Mouse (Mus musculus) neural tube, embryonic 13.5 days (tissue): ENCODE data around the gene Sema4b. TPM values are rescaled to one million over a fixed set of nuclear protein-coding genes. Genes with fewer than 3 reads are reported as not detected.
A peak's percentile ranks its signal among the peaks of the same experiment; 100 is the strongest.

ENCODE experiments used
- ATAC-seq: fragments of 200-750 bp; cut with Nextera tagmentation; 2 replicates; pipeline ENCODE4 v1.8.0; 2017; ENCODE audit warnings: low read depth, mild to moderate bottlenecking, moderate TSS enrichment, moderate library complexity
- H3K27ac ChIP-seq: fragments of 300-500 bp; sonication (generic); replicated peaks from 2 replicates; pipeline ENCODE4 v1.5.1; 2015; ENCODE audit warnings: moderate library complexity, mild to moderate bottlenecking, inconsistent platforms
- H3K27me3 ChIP-seq: fragments of 300-500 bp; sonication (generic); 2 replicates; pipeline ENCODE4 v1.6.1; 2015; ENCODE audit warnings: mild to moderate bottlenecking, inconsistent platforms
- H3K36me3 ChIP-seq: fragments of 300-500 bp; sonication (generic); 2 replicates; pipeline ENCODE4 v1.6.1; 2015; ENCODE audit warnings: mild to moderate bottlenecking, inconsistent platforms
- H3K4me1 ChIP-seq: fragments of 300-500 bp; sonication (generic); replicated peaks from 2 replicates; pipeline ENCODE4 v1.6.1; 2015; ENCODE audit warnings: inconsistent platforms
- H3K4me2 ChIP-seq: fragments of 300-500 bp; sonication (generic); 2 replicates; pipeline ENCODE4 v1.6.1; 2015; ENCODE audit warnings: inconsistent platforms, mild to moderate bottlenecking, moderate library complexity
- H3K4me3 ChIP-seq: fragments of 300-500 bp; sonication (generic); 2 replicates; pipeline ENCODE4 v1.5.1; 2015; ENCODE audit warnings: mild to moderate bottlenecking, inconsistent platforms
- H3K9ac ChIP-seq: fragments of 300-500 bp; sonication (generic); 2 replicates; pipeline ENCODE4 v1.6.1; 2015; ENCODE audit warnings: moderate library complexity, mild to moderate bottlenecking, inconsistent platforms
- H3K9me3 ChIP-seq: fragments of 300-500 bp; sonication (generic); 2 replicates; pipeline ENCODE4 v1.6.1; 2016; ENCODE audit warnings: inconsistent platforms
- WGBS: fragments of 180-500 bp; shearing (Covaris S2); methylation state at CpG from one replicate; pipeline ENCODE4 v1.1.7; 2015; 5-methylcytosine and 5-hydroxymethylcytosine counted together
- polyA plus RNA-seq: library from polyadenylated mRNA; unstranded; fragments of >200 nt; fragmentation: Nextera tagmentation; extraction: Ambion mirVana; gene quantifications from 2 replicates; pipeline ENCODE4 v1.2.1, GENCODE M21; 2015

Gene Sema4b
- polyA plus RNA-seq, 1 experiment from 2014 or later, result 23.2 TPM

DNA sequence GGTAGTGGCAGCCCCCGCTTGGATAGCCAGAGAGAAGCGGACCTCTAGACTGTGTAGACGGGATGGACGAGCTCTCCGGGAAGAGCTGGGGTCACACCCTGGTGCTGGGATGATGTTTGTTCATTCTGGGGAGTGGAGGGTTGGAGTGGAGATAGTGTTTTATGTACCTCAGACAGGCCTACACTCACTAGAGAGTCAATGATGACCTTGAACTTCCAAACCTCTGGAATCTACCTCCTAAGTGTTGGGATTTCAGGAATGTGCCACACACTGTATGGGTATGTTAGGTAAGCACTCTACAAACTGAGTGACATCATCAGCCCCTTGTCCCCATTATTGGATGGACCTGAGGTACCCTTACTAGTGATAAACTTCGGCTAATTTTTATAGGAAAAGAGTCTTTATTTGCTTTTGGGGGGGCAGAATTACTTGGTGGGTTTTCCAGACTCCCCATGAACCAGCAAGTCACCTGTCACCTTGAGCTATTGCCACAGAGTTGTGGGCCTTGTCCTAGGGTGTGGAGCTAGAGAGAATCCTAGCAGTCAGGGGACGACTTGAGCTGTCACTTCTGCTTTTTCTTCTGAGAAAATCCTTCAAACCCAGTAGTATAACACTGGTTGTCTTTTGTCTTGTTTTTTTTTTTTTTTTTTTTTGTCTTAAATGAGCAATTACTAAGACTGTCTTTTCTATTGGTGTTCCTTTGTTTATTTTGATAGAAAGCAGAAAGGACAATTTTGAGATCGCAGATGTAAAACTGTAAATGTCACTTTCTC, 28.0 kb upstream of the Sema4b start:
- H3K27me3 ChIP-seq, result no peaks in the 10 kb centered on the region
- H3K9ac ChIP-seq, result no peak overlapping the region
- no peak overlapping the region for H3K4me2 ChIP-seq
- WGBS, result 88% methylated on average over 8 of the region's 8 CpGs
- no peaks in the 10 kb centered on the region for H3K9me3 ChIP-seq
- H3K27ac ChIP-seq, result no peak overlapping the region
- peaks cover 3% of the 10 kb centered on the region for H3K4me1 ChIP-seq
- H3K36me3 ChIP-seq, result no peaks in the 10 kb centered on the region
- no peak overlapping the region for H3K4me3 ChIP-seq
- no peak for ATAC-seq

DNA sequence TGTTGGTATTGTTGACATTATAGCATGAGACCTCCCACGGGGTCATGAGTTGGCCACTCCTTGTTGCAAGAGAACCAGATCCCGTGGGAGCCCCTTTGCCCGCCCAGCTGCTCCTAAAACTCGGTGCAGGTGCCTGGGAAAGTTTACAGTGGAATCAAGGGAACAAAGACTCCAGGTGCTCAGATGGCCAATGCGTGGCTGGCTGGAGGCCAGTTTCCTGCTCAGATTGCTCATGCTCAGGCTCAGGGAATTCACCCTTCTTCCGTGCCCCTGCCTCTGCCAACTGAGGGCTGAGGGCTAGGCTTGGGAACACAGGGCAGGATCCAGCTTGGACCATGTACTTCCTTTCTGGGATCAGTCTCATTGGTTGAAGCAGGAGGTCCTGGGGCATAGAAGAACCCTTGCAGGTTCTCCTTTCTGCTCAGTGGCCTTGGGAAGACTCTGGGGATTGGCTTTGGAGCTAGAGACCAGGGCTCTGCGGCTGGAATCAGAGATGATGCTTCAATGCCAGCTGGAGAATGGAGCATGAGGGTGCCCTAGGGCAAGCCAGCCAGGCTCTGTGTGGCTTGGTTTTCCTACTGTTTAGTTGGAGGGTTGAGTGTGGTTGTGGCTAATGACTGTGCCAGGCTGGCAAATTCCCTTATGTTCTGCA, 26.2 kb upstream of the Sema4b start:
- ATAC-seq, result no peak
- H3K9me3 ChIP-seq, result no peaks in the 10 kb centered on the region
- no peak overlapping the region for H3K4me3 ChIP-seq
- no peak overlapping the region for H3K9ac ChIP-seq
- 68% methylated on average over 7 of the region's 7 CpGs for WGBS
- no peaks in the 10 kb centered on the region for H3K36me3 ChIP-seq
- no peak overlapping the region for H3K27ac ChIP-seq
- H3K27me3 ChIP-seq, result no peaks in the 10 kb centered on the region
- no peak overlapping the region for H3K4me2 ChIP-seq
- H3K4me1 ChIP-seq, result peaks cover 3% of the 10 kb centered on the region

DNA sequence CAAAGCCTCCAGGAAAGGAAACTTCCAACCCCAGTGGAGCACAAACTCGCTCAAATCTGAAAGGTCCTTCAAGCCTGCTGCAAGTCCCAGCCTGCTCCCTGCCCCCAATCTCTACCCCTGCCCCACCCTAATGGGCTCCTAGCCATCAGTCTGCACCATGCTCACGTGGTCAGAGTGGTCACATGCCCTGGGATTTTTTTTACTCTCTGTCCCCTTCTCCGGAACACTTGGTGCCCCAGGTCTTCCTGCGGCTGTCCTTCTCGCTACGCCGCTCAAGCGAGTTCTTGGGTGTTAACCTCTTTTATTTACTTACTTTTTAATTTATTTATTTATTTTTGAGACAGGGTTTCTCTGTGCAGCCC, 25.7 kb upstream of the Sema4b start:
- Histone ChIP-seq H3K36me3 (no peaks in the 10 kb centered on the region), H3K27ac (no peak overlapping the region), H3K4me1 (peaks cover 3% of the 10 kb centered on the region), H3K9me3 (no peaks in the 10 kb centered on the region), H3K27me3 (no peaks in the 10 kb centered on the region), H3K4me3 (no peak overlapping the region), H3K9ac (no peak overlapping the region), H3K4me2 (no peak overlapping the region)
- ATAC-seq, result no peak
- WGBS, result 74% methylated on average over 8 of the region's 8 CpGs

DNA sequence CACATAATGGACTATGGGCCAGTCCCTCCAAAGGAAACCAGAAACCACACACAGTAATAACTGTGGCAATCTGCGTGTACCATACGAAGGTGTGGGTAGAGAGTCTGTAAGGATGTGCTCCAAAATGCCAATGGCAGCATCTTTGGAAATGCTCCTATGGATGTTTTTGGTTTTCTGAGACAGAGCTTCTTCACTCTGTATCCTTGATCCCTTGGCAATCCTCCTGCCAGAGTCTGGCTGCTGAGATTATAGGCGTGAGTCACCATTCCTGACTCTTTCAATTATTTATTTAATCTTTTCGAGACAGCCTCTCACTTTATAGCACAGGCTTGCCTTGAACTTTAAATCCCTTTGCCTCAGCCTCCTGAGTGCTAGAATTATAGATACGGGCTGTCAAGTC, 21.2 kb upstream of the Sema4b start:
- no peak for ATAC-seq
- H3K4me3 ChIP-seq, result no peak overlapping the region
- no peak overlapping the region for H3K27ac ChIP-seq
- H3K36me3 ChIP-seq, result no peaks in the 10 kb centered on the region
- H3K4me2 ChIP-seq, result no peak overlapping the region
- no peaks in the 10 kb centered on the region; the same call in 1 of the 2 replicates for H3K4me1 ChIP-seq
- H3K9me3 ChIP-seq, result no peaks in the 10 kb centered on the region
- no peak overlapping the region for H3K9ac ChIP-seq
- WGBS, result 90% methylated on average over 5 of the region's 5 CpGs
- no peaks in the 10 kb centered on the region for H3K27me3 ChIP-seq

DNA sequence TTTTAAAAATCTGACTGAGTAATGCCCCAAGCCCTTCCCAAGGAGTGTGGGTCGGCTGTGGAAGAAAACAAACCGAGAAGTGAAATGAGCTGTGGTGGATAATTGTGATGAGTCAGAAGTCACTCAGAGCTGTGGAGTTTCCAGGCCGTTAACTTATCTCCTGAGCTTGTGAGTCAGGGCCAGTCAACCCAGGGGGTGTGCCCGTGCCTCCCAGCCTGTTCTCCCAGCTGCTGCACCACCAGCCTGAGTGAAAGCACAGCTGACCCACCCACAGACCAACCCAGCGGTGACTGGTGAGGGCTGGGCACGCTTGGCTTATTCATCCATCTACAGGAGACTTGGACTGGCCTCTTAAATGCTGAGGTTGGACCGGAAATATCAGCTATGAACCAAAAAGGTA, 19.9 kb upstream of the Sema4b start:
- ATAC-seq, result no peak
- H3K27me3 ChIP-seq, result no peaks in the 10 kb centered on the region
- H3K4me3 ChIP-seq, result no peak overlapping the region
- peaks cover 9% of the 10 kb centered on the region for H3K4me1 ChIP-seq
- no peak overlapping the region for H3K9ac ChIP-seq
- H3K9me3 ChIP-seq, result no peaks in the 10 kb centered on the region
- no peak overlapping the region for H3K4me2 ChIP-seq
- H3K27ac ChIP-seq, result no peak overlapping the region
- 66% methylated on average over 7 of the region's 7 CpGs for WGBS
- no peaks in the 10 kb centered on the region for H3K36me3 ChIP-seq

DNA sequence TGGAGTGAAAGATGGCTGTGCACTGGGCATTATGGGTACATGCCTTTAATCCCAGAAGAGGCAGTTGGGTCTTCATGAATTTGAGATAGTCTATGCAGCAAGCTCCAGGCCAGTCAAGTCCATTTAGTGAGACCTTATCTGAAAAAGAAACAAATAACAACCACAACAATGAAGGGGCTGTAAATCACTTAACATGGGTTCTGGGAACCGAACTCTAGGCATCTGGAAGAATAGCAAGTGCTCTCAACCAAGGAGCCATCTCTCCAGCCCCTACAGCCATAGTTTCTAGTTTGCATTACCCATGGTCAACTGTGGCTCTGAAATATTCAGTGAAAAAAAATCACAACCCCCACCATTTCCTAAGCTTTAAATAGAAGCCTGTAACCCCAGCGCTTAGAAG, 16.8 kb upstream of the Sema4b start:
- Histone ChIP-seq H3K4me3 (no peak overlapping the region), H3K27me3 (no peaks in the 10 kb centered on the region), H3K36me3 (no peaks in the 10 kb centered on the region), H3K4me1 (peaks cover 13% of the 10 kb centered on the region), H3K9me3 (no peaks in the 10 kb centered on the region), H3K9ac (no peak overlapping the region), H3K27ac (no peak overlapping the region), H3K4me2 (no peak overlapping the region)
- ATAC-seq, result no peak
- WGBS, result 64% methylated on average over 2 of the region's 2 CpGs

DNA sequence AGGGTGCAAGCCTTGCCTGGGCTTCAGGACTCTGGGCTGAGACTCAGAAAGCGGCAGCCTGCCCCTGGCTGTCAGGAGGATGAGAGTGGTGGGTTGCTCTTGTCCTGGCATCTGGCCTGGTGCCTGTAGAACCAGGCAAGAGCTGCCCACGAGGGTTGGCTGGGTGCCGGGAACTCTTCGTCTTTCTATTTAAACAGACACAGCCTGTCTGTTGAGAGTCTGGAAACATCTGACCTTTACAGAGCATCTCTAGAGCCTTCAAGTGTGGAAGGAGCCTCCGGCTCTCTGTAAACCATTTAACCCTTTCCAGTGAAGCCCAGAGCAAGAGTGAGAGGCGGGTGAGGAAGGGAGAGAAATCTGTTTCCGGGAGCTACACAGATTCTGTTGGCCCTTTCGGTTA, 15.3 kb upstream of the Sema4b start:
- Histone ChIP-seq H3K27me3 (no peaks in the 10 kb centered on the region), H3K36me3 (no peaks in the 10 kb centered on the region), H3K9ac (no peak overlapping the region), H3K4me1 (peaks cover 13% of the 10 kb centered on the region), H3K4me2 (no peak overlapping the region), H3K27ac (peak overlapping the region; percentile 65), H3K9me3 (no peaks in the 10 kb centered on the region), H3K4me3 (no peak overlapping the region)
- 46% methylated on average over 8 of the region's 8 CpGs for WGBS
- peak; percentile 76; the same call in 1 of the 2 replicates for ATAC-seq

DNA sequence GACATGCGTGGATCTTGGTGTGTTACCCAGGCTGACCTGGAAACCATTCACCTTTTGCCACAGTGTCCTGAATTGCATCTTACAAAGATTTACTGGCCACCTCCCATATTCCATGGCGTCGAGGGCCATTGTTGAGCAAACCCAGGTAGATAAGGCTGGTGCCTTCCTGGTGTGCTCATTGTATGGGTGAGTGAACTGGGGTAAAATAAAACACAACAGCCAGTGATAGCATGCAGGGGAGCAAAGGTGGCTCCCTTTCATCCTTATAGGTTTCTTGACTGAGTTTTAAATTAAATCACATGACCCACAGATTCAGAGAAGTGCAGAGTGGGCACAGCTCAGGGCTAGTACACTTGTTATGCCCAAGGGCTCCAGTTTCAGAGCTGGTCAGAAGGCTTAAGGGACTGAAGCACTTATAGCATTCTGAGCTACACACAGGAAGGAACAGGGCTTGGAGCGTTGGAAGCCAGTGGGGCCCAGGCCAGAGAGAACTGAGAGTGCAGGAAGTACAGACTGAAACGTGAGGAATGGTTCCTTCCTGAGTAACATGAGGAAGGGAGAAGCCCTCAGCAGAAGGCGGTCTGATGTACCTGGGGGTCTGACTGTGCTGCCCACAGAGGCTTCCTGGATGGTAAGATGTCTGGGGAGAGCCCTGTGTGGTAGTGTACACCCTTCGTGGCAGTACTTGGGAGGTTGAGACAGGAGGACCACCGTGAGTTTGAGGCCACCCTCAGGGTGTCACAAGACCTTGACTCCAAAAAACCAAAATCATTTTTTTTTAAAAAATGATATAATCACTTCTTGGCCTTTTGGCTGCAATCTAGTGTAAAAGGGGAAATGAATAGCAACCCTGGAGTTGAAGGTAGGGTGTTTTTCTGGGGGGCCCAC, 14.3 kb upstream of the Sema4b start:
- Histone ChIP-seq H3K4me1 (peaks cover 13% of the 10 kb centered on the region), H3K4me2 (no peak overlapping the region), H3K9me3 (no peaks in the 10 kb centered on the region), H3K27ac (no peak overlapping the region), H3K27me3 (no peaks in the 10 kb centered on the region), H3K36me3 (no peaks in the 10 kb centered on the region), H3K4me3 (no peak overlapping the region), H3K9ac (0 out of 2 replicates have a peak overlapping the region, but pooled peaks have one; percentile 26)
- ATAC-seq, result no peak
- 82% methylated on average over 8 of the region's 8 CpGs for WGBS

DNA sequence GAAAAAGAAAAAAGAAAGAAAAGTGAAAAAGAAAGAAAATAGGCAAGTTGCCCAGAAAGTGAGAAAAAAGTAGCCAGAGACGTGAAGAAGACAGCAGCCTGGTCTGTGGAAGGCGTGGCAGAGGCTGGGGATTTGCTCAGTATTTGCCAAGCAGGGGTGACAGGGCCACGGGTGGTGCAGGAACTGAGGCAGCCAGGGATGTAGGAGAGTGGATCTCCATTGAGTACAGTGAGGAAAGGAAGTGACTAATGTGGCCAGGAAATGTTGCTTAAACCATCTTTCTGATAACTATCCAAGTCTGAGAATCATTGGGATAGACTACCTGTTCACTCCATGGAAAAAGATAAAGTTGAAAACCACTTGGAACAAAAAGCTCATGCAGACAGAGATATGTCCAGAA, 10.5 kb upstream of the Sema4b start:
- Histone ChIP-seq H3K27ac (no peak overlapping the region), H3K9me3 (no peaks in the 10 kb centered on the region), H3K4me3 (no peak overlapping the region), H3K9ac (no peak overlapping the region), H3K36me3 (no peaks in the 10 kb centered on the region), H3K4me1 (peaks cover 9% of the 10 kb centered on the region), H3K4me2 (no peak overlapping the region), H3K27me3 (no peaks in the 10 kb centered on the region)
- 71% methylated on average over 3 of the region's 3 CpGs for WGBS
- ATAC-seq, result no peak

DNA sequence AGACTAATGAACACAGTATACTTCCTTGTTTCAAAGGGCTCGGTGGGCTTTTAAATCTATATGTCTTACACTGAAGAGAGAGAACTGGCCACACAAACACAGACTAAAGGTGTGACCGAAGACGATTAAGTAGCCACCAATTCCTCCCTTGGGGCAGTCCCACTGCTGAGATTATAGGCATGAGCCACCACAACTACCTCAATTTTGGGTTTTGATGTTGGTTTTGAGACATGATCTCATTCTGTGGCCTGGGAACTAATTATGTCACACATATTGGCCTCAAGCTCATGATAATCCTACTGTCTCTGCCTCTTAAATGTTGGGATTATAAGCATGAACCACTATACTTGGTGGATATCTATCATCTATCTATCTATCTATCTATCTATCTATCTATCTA, 9.2 kb upstream of the Sema4b start:
- ATAC-seq, result no peak
- H3K9ac ChIP-seq, result no peak overlapping the region
- H3K4me2 ChIP-seq, result no peak overlapping the region
- H3K27ac ChIP-seq, result no peak overlapping the region
- no peaks in the 10 kb centered on the region for H3K27me3 ChIP-seq
- WGBS, result 96% methylated on average over 3 of the region's 3 CpGs
- H3K4me1 ChIP-seq, result no peaks in the 10 kb centered on the region
- H3K4me3 ChIP-seq, result no peak overlapping the region
- no peaks in the 10 kb centered on the region for H3K36me3 ChIP-seq
- H3K9me3 ChIP-seq, result no peaks in the 10 kb centered on the region

DNA sequence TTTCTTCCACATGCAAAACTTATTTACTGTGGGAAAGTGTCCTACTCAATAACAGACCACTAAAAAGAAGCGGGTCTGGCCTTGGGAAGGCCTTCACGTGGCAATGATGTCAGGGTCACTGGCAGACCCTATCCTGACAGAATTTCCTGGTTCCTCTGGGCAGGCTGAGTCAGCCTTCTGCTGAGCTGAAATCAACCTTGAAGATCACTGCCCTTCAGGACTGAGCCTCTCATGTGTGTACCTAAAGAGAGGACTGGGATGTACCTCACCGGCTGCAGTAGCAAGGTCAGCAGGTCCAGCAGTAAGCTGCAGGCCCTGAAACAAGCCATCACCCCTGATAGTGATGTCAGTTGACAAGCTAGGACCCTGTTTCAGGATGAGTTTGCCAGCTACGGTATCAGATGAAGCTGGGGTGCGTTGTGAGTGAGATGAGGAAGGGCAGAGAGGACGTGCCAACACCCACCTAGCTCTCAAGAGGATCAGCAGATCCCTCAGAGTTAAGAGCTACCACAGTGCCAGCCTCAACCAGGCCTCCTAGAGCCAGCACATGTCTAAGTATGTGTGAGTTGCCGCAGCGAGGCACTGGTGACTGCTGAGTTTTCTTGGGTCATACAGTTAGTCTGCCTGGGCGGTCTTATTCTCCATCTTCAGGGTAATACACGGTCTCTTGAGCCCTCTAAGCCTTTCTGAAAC, 8.5 kb upstream of the Sema4b start:
- Histone ChIP-seq H3K36me3 (no peaks in the 10 kb centered on the region), H3K27ac (no peak overlapping the region), H3K9ac (no peak overlapping the region), H3K27me3 (no peaks in the 10 kb centered on the region), H3K4me2 (no peak overlapping the region), H3K9me3 (no peaks in the 10 kb centered on the region), H3K4me1 (no peaks in the 10 kb centered on the region), H3K4me3 (no peak overlapping the region)
- 85% methylated on average over 10 of the region's 10 CpGs for WGBS
- no peak for ATAC-seq

DNA sequence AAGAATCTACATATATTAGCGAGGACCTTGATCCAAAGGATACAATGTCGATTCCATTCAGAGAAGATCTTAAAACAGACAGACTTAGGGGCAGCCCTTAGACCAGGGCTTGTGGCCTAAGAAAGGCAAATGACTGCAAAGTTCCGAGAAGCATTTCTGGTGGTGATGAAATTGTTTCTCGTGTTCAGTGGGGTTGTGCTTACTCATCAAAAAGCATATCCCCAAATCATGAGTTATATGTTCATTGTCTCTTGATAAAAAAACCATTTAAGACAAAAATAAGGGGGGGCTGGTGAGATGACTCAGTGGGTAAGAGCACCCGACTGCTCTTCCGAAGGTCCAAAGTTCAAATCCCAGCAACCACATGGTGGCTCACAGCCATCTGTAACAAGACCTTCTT, 7.3 kb upstream of the Sema4b start:
- H3K9ac ChIP-seq, result no peak overlapping the region
- ATAC-seq, result no peak
- no peaks in the 10 kb centered on the region for H3K36me3 ChIP-seq
- no peak overlapping the region for H3K4me2 ChIP-seq
- H3K4me1 ChIP-seq, result no peaks in the 10 kb centered on the region
- H3K27me3 ChIP-seq, result no peaks in the 10 kb centered on the region
- no peak overlapping the region for H3K27ac ChIP-seq
- H3K4me3 ChIP-seq, result no peak overlapping the region
- H3K9me3 ChIP-seq, result no peaks in the 10 kb centered on the region
- WGBS, result 88% methylated on average over 6 of the region's 6 CpGs
